Mouse (Mus musculus) hindbrain, postnatal 0 days (tissue): ENCODE measurements around the gene Gnaq. TPM values are rescaled to one million over a fixed set of nuclear protein-coding genes. Genes with fewer than 3 reads are reported as not detected.
"Not testable (repeated sequence)": the region's sequence is repeated elsewhere in the genome, so short reads cannot be mapped to it uniquely, and the experiment has no call there.

ENCODE experiments used
- ATAC-seq: fragments of 200-750 bp; cut with Nextera tagmentation; 2 replicates; pipeline ENCODE4 v1.8.0; 2017; ENCODE audit warnings: mild to moderate bottlenecking, moderate TSS enrichment, moderate library complexity
- DNase-seq: peaks from one replicate; pipeline ENCODE4 v3.0.0-alpha.2; 2015; ENCODE audit warnings: low spot score
- H3K27ac ChIP-seq: fragments of 300-500 bp; sonication (generic); 2 replicates; pipeline ENCODE4 v1.5.1; 2014; ENCODE audit warnings: mild to moderate bottlenecking
- H3K27me3 ChIP-seq: fragments of 300-500 bp; sonication (generic); 2 replicates; pipeline ENCODE4 v1.6.1; 2014; ENCODE audit warnings: low read length, mixed read lengths; ENCODE audit not compliant: insufficient read depth
- H3K36me3 ChIP-seq: fragments of 300-500 bp; sonication (generic); 2 replicates; pipeline ENCODE4 v1.6.1; 2014; ENCODE audit warnings: low read length, mixed read lengths; ENCODE audit not compliant: insufficient read depth
- H3K4me1 ChIP-seq: fragments of 300-500 bp; sonication (generic); 2 replicates; pipeline ENCODE4 v1.6.1; 2014; ENCODE audit warnings: antibody characterized with exemption, low read length, mixed read lengths; ENCODE audit not compliant: insufficient read depth
- H3K4me2 ChIP-seq: fragments of 300-500 bp; sonication (generic); 2 replicates; pipeline ENCODE4 v1.6.1; 2014; ENCODE audit warnings: low read depth, mild to moderate bottlenecking, low read length, moderate library complexity, mixed read lengths
- H3K4me3 ChIP-seq: fragments of 300-500 bp; sonication (generic); 2 replicates; pipeline ENCODE4 v1.5.1; 2014; ENCODE audit warnings: low read length
- H3K9ac ChIP-seq: fragments of 300-500 bp; sonication (generic); replicated peaks from 2 replicates; pipeline ENCODE4 v1.6.1; 2014; ENCODE audit warnings: mild to moderate bottlenecking, low read length, moderate library complexity, mixed read lengths
- H3K9me3 ChIP-seq: fragments of 300-500 bp; sonication (generic); 2 replicates; pipeline ENCODE4 v1.6.1; 2016; ENCODE audit warnings: low read length, mixed read lengths
- CTCF ChIP-seq: IDR thresholded peaks from 2 replicates; pipeline ENCODE4 v1.5.1; 2016; ENCODE audit warnings: antibody characterized with exemption, control low read depth, low read depth
- WGBS: fragments of 180-500 bp; shearing (Covaris S2); extraction: QIAGEN DNeasy Blood & Tissue Kit; methylation state at CpG from one replicate; pipeline ENCODE4 v1.1.7; 2014; 5-methylcytosine and 5-hydroxymethylcytosine counted together
- polyA plus RNA-seq: library from polyadenylated mRNA; unstranded; fragments of >200 nt; fragmentation: Nextera tagmentation; extraction: Ambion mirVana; gene quantifications from 2 replicates; pipeline ENCODE4 v1.2.1, GENCODE M21; 2015
- total RNA-seq: library from RNA; depleted of rRNA; stranded (reverse); fragments of >200 nt; gene quantifications from 2 replicates; pipeline ENCODE4 v1.2.3, GENCODE M21; 2014

The Gnaq gene
- total and polyA plus RNA-seq, 2 experiments from 2014 or later: 85.7 to 101 TPM

DNA sequence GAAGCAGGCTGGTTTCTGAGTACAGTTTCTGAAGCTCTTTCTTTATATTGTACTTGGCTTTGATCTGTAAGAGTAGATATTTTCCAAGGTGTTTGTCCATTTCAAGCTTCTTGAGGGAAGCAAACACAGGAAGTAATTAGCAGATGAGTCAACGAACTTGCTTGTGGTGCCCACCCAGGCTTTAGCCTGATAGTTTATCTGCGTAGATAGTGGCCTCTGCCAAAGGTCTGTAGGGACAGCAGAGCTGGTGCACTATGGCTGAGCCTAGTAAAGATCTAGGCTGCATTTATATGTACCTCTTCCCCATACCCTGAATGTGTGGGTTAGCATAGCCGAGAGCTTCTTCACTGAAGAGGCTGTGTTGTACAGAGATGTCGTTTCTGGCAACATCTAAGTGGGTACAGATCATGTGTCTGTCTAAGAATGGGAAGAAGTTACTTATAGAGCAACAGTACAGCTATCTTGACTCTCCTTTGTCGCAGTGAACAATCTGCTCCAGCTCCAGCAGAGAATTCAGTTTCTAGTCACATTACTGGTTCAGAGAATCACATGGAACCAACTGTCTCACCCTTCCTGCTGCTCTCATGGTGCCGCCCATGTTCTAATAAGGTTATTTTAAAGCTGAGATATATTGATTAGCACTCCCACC, 127.3 kb downstream of the Gnaq start:
- H3K27me3 ChIP-seq: no peaks in the 10 kb centered on the region
- ATAC-seq (no peak), DNase-seq (no peak)
- WGBS: 82% methylated on average over 6 of the region's 6 CpGs
- no peak overlapping the region for H3K4me3 ChIP-seq
- no peak overlapping the region for H3K4me2 ChIP-seq
- no peak overlapping the region for H3K9ac ChIP-seq
- TF ChIP-seq CTCF: no peak
- no peaks in the 10 kb centered on the region for H3K4me1 ChIP-seq
- H3K27ac ChIP-seq: no peak overlapping the region
- H3K36me3 ChIP-seq: no peaks in the 10 kb centered on the region
- H3K9me3 ChIP-seq: no peaks in the 10 kb centered on the region

DNA sequence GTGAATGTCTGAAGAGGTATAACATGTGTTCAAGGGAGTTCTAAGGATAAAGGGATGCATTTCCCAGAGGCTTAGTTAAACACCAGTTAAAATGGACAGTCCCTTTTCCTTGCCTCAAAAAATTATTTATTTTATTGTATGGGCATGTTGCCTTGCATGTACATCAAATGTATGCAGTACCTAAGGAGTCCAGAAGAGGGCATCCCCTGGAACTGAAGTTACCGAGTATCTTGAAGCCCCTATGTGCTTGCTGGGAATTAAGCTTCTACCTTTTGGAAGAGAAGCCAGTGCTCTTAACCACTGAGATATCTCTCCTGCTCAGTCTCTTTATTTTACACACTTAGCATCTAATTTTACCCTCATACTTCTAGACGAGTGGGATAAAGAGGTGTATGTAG, 127.8 kb downstream of the Gnaq start:
- no peak overlapping the region for H3K9ac ChIP-seq
- no peak overlapping the region for H3K4me2 ChIP-seq
- no peak overlapping the region for H3K4me3 ChIP-seq
- H3K4me1 ChIP-seq: no peaks in the 10 kb centered on the region
- ATAC-seq: no peak
- DNase-seq: peak; percentile 56
- H3K27ac ChIP-seq: no peak overlapping the region
- H3K27me3 ChIP-seq: no peaks in the 10 kb centered on the region
- H3K9me3 ChIP-seq: no peaks in the 10 kb centered on the region
- peak; percentile 59 for TF ChIP-seq CTCF
- WGBS: 67% methylated on average over 2 of the region's 2 CpGs
- H3K36me3 ChIP-seq: no peaks in the 10 kb centered on the region

DNA sequence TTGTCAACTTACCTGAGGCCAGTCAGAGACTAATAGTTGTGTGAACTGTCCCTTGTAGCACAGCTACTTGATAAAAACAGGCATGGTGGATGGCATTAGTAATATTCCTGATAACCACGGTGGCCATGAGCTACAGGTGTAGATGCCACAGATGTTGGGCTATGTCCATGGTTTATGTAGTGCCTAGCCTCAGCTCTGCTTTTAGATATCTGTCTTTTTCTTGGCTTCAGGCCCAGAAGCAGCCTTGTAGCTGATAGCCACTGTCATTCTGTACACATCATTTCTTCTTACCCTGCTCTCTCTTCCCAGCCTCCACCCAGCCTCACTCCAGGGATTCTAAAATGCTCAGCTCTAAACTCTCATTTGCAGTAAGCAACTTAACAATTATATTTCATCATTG, 128.3 kb downstream of the Gnaq start:
- Histone ChIP-seq H3K27ac (no peak overlapping the region), H3K9ac (no peak overlapping the region), H3K36me3 (no peaks in the 10 kb centered on the region), H3K4me3 (no peak overlapping the region), H3K27me3 (no peaks in the 10 kb centered on the region), H3K9me3 (no peaks in the 10 kb centered on the region), H3K4me1 (no peaks in the 10 kb centered on the region), H3K4me2 (no peak overlapping the region)
- TF ChIP-seq CTCF: no peak
- 71% methylated on average over 1 of the region's 1 CpGs for WGBS
- 0 out of 2 replicates have a peak, but pooled peaks have one; percentile 21 for ATAC-seq
- DNase-seq: no peak

DNA sequence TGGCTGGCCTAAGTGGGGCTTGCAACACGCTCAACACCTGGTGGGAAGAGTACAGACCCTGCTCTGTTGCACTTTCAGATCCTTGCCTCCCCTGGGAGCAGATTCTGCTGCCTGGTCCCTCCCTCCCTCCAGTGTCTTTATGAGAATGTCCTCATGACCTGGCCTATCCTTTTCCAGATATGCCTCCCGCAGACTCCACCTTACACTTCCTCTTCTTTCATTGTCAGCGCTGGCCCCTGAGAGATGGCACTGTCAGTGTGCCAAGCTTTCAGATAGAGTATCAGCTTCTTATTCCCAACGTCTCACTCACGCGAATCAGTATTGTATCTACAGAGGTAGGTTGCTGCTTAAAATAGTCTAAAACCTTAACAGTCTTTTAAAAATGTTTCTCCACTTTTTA, 129.0 kb downstream of the Gnaq start:
- no peak overlapping the region for H3K27ac ChIP-seq
- TF ChIP-seq CTCF: no peak
- H3K9me3 ChIP-seq: no peaks in the 10 kb centered on the region
- 78% methylated on average over 6 of the region's 6 CpGs for WGBS
- no peak overlapping the region for H3K4me2 ChIP-seq
- H3K27me3 ChIP-seq: no peaks in the 10 kb centered on the region
- no peaks in the 10 kb centered on the region for H3K36me3 ChIP-seq
- DNase-seq: no peak
- ATAC-seq: no peak
- H3K4me1 ChIP-seq: no peaks in the 10 kb centered on the region
- no peak overlapping the region for H3K4me3 ChIP-seq
- no peak overlapping the region for H3K9ac ChIP-seq

DNA sequence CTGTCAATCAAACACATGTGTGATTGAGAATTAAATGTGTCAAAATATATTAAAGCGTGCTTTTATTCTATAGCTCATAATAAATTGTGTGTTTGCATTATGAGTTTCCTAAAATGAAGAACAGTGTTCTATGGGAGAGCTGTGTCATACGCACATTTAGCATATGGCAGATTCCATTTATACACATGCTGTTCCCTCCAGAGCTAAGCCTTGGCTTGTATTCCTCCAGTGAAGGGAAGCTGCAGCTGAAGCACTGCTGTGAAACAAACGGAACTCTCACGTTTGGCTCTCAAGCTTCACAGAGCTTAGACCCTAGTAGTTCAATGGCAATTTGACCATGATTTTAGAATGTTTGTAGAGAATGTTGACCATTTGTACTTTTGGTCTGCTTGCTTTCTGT, 129.7 kb downstream of the Gnaq start:
- ATAC-seq (no peak), DNase-seq (no peak)
- Histone ChIP-seq H3K27ac (no peak overlapping the region), H3K9me3 (no peaks in the 10 kb centered on the region), H3K4me1 (no peaks in the 10 kb centered on the region), H3K27me3 (no peaks in the 10 kb centered on the region), H3K36me3 (no peaks in the 10 kb centered on the region), H3K4me2 (no peak overlapping the region), H3K4me3 (no peak overlapping the region), H3K9ac (no peak overlapping the region)
- WGBS: 83% methylated on average over 4 of the region's 4 CpGs
- TF ChIP-seq CTCF: no peak

DNA sequence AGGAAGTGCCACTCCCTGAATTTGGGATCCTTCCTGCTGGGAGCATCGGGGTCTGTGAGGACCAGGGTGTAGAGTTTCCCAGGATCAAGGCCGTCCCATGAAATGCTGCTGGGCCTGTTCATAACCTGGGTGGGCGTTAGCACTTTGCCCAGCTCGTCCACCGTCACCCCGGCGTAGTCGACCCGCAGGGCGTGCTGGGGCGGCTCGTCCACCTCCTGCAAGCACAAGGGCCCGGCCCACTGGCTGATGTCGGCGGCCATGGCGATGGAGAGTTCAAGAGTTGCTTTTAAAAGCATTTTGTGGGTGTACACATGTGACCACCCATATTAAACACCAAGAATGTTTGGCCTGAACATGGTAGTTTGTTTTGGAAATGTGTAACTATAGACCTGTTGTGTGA, 134.7 kb downstream of the Gnaq start:
- H3K9me3 ChIP-seq, DNase-seq, H3K4me1 ChIP-seq, H3K4me2 ChIP-seq, H3K4me3 ChIP-seq, H3K36me3 ChIP-seq, ATAC-seq, H3K27me3 ChIP-seq, H3K9ac ChIP-seq, H3K27ac ChIP-seq: not testable (repeated sequence)
- WGBS: 94% methylated on average over 7 of the region's 16 CpGs

DNA sequence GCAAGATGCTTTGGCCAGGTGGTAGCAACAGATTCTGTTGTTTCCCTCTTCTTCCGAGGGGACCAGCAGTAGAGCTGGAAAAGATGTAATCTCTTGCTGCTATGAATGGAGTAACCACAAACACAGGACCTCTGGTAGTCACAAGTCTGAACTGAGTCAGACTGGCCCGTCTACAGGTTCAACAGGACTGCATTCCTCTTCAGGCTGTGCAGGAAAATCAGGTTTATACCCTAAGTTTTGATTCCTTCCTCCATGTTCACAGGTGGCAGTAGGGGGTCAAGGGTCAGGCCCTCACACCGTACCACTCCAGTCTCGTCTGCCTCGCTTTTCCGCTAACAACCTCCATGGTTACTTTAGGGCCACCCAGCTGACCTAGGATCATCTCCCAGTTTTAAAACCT, 137.6 kb downstream of the Gnaq start:
- 89% methylated on average over 6 of the region's 6 CpGs for whole genome bisulfite sequencing
- H3K36me3 ChIP-seq: no peaks in the 10 kb centered on the region
- H3K4me2 ChIP-seq: no peak overlapping the region
- H3K4me1 ChIP-seq: no peaks in the 10 kb centered on the region
- no peak overlapping the region for H3K27ac ChIP-seq
- no peaks in the 10 kb centered on the region for H3K27me3 ChIP-seq
- TF ChIP-seq CTCF: no peak
- ATAC-seq (no peak), DNase-seq (no peak)
- no peak overlapping the region for H3K9ac ChIP-seq
- H3K9me3 ChIP-seq: no peaks in the 10 kb centered on the region
- H3K4me3 ChIP-seq: no peak overlapping the region
